Mouse (Mus musculus) kidney, postnatal 36 days (tissue): ENCODE results near the gene Arhgap21.
"Not testable (repeated sequence)": the region's sequence is repeated elsewhere in the genome, so short reads cannot be mapped to it uniquely, and the experiment has no call there.

Experiments used
- DNase-seq, 2 experiments: peaks; one replicate each; pipeline ENCODE4 v3.0.0; 2021 to 2022; ENCODE audit warnings: mixed read lengths in 2 of 2

Arhgap21 gene

DNA sequence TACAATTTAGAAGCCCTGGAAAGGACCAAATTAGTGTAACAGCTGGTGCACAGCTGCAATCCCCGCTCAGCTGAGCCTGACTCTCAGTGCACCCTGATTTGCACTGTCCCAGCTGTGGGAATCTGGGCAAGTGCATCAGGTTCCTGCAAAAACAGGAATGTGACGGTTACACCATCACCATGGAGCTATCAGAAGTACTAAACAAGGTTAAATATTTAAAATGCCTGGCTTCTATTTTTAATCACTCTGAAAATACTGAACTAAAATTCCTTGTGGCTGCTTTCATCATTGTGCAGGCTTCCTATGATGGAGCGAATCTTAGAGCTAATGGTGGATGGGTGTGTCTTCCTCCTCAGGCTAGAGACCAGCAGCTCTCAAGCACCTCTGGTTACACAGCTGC is 29.3 kb downstream of the Arhgap21 start:
- no peak for DNase-seq

GRCm38 (mm10) chr2:20936609-20937221 is 32.0 kb downstream of the Arhgap21 start:
- DNase-seq: peak; percentile 18 to 29

GRCm38 (mm10) chr2:20934406-20934805 is 34.3 kb downstream of the Arhgap21 start:
- no peak for DNase-seq

DNA sequence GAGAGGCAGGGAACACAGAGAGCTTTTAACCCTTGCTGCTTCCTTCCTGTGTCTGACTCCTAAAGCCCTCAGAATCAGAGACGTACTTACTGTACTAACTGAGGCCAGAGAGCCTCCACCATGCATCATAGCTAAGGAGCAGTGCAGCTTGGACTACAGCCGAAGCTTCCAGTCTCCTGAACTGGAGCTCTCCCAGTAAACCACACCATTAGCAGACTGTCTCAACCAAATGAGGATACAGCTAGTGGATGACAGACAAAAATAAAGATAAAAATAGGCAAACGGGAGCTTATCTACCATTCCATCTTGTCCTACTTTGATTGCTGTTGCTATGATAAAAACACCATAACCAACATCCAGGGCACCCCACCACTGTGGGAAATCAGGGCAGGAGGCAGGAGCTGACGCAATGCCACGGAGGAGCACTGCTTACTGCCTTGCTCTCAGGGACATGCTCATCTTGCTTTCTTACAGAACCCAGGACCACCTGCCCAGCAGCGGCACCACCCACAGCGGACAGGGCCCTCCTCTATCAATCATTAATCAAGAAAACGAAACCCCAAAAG is 35.9 kb downstream of the Arhgap21 start:
- DNase-seq: no peak

DNA sequence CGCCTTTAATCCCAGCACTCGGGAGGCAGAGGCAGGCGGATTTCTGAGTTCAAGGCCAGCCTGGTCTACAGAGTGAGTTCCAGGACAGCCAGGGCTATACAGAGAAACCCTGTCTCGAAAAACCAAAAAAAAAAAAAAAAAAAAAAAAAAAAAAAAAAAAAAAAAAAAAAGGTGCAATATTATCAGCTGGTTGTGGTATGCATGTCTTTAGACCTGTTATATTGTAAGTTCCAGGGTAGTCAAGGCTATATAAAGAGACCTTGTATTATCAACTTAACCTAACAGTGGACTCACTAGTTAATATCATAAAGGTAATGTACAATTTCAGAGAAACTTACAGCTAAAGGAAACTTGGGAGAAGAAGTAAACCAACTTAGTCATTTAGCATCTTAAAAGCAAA is 36.9 kb downstream of the Arhgap21 start:
- DNase-seq: not testable (repeated sequence)

GRCm38 (mm10) chr2:20928454-20928853 is 40.2 kb downstream of the Arhgap21 start:
- DNase-seq: no peak

- no peak for DNase-seq
Measured at GRCm38 (mm10) chr2:20924938-20925337, 43.7 kb downstream of the Arhgap21 start.

- no peak for DNase-seq
Measured at GRCm38 (mm10) chr2:20922366-20922765, 46.3 kb downstream of the Arhgap21 start.

DNA sequence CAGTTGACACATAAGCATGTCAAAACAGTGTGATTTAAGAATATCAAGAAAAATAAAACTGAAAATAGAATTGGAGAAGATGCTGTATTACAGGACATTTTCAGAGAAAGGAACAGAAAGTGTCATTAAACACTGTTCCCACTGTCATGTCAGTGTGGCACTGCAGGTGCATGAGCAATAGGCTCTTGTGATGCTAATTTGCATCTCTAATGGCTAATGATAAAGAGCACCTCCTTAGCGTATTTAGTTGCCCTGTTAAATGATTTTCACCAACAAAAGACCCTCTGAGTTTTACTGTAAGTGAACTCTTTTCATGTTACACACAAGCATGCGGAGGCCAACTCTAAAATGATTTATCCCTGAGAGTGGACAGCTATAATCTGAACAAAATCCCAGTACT is 47.1 kb downstream of the Arhgap21 start:
- no peak for DNase-seq

DNA sequence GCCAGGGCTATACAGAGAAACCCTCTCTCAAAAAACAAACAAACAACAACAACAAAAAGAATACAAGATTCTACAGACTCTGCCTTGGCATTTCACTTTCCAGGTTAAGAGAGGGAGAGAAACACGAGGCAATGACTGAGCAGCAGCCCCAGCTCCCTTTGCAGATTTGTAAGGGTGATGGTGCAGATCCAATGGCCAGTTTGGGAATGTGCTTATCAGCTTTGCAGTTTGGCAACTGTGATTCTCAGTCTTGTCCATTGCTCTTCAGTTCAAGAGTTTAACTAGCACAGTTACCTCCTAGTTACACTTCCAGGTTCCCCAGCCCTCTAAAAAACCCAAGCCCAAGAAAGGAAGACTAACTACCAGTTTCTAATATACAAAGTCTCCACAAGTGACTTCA is 47.7 kb downstream of the Arhgap21 start:
- no peak for DNase-seq

DNA sequence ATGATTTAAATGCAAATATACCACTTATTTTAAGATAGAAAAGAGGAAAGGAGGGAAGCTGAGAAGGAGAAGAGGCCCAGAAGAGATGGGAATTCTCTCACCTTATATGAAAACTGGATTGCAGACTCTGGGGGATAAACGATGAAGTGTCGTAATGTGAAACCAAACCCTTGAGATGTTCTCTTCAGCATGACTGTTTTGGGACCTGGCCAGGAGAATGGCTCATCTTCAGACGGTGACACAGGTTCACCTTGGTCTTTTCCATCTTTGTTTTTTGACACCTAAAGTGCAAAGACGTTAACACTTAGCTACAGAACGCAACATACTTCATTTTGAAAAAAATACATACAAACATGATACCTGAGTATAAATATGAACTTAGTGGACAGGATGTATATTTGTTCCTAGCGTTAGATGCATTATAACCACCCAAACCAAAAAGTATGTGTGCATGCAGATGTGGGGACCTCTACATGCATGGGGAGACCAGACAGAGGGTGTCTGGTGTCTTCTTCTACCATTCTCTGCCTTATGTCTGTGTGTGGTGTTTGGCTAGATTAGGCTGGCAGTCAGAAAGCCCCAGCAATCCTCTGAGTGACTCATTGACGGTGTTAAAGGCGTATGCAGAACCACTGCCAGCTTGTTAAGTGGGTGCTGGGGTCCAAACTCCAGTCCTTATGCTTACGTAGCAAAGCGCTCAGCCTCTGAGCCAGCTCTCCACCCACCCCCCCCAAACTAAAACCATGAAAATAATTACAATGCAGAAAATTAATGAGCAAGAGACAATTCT is 54.0 kb downstream of the Arhgap21 start:
- peak; percentile 36 to 40 for DNase-seq

DNA sequence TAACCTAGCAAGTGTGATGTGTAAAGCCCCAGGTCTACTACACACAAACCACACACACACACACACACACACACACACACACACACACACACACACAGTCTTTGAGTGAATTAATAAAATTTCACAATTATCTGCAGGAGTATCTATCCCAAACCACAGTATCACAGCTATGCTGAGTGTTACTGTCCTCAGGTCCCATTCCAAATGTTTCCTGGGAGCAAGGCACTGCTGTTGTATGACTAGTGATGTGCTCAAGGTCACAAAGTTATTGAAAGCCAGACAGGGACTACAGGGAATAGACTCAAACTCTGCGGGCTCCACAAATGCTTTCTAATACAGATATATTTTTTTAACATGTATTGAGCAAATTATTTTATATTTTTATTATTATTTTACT is 55.7 kb downstream of the Arhgap21 start:
- DNase-seq: no peak

DNA sequence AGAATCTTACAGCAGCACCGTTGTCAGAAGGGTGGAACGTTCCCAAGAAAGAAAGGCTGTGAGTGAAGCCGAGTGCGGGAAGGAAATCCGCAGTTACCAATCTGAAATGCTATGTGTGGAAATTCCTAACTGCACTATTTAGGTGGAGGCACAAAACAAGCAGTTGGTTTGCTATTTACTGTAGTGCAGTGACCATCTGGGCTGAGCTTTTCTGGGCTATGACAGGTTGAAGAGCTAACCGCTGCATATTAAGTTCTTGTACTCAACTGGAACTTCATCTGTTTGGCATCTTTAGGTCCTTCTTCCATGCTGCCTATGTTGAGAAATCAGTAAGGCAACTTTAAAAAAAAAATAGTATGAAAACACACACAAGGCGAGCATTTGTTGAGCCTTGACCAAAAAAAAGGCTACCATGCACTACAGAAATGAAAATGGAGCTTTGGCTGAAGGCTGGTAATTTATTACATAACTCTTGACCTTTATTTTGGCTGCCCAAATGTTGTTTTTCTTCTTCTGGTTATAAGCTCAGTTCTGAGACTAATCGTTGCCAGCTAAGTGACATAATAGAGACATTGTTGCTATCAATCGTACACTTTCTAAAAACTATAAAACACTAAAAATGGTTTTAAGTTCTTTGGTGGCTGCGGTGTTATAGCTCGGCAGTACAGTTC is 56.2 kb downstream of the Arhgap21 start:
- peak in 1 of 2 experiments; percentile 26 for DNase-seq

DNA sequence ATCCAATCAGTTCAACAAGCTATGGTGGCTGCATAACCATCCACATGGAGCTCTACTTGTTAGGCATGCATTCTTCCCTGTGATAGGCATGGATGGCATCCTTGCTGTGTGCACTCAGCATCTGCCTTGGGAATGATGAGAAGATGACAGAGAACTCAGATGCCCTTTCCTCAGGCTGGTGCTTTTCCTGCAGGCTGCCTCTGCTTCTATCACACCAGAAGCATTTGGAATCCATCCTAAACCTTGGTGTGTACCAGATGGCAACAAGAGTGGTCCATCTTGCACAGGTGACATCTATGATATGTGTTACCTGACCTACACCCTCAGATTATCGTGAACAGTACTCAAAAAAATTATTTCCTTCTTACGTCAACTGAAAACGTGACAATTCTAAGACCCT is 58.2 kb downstream of the Arhgap21 start:
- no peak for DNase-seq

DNA sequence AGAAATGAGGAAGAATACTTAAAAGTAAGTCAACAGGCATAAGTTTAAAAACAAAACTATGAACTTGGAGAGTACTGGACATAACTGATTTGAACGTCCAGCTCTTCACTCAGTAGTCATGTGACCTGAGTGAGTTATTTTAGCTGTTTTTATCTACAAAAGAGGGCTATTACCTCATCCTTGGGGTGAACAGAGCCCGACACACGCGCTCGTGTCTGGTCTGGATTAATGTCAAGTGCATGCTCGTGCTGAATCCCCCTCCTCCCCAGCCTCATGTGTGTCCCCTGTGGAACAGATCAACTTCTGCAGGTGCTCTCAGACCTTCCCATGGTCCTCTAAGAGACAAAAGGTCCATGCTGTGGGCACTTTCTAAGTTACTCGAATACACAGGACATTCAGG is 59.3 kb downstream of the Arhgap21 start:
- no peak for DNase-seq

GRCm38 (mm10) chr2:20907291-20907690 is 61.4 kb downstream of the Arhgap21 start:
- DNase-seq: no peak

DNA sequence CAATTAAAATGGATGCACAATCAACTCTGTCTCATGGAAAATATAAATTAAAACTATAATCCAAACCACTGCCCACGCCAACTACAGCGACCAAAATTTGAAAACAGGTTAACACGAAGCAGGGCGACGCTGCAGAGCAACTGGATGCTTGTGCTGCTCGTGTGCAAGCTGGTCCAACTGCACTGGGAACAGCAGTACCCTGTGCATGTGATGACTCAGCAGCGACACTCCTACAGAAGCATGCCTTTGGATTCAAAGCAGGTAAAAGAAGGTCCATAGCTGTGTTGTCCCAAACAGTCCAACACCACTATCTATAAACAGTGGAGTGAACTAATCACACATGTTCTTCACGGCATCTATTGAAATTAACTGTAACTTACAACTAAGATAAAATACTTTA is 63.3 kb downstream of the Arhgap21 start:
- no peak for DNase-seq

DNA sequence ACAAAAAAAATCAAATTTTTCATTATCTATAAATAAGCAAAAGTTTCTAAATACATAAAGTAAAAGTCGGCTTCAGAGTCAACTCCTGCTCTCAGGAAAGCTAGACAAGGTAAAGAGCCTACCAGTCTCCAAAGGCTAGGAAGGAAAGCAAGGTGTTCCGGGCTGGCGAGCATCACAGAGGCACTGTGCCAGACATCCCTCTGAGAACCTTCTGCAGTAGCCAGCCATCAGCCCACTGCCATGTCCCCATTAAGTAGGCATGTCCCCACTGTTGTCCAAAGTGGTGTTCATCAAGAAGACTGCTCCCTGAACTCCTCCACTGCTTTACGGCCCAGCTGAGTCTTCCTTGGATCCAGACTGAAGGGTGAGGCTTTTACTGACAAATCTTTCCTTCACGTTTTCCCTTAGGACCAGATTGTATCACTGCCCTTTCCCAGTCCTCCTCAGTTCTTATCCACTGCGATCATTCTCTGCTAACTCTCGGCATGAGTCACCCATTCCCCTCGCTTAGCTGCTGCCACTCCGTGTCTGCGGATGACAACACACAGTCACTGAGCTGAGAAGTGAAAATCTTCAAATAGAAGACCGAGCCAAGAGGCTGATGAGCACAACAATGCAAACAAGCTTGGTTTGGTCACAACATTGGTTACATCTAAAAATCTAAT is 65.6 kb downstream of the Arhgap21 start:
- peak in 1 of 2 experiments; percentile 29 for DNase-seq

DNA sequence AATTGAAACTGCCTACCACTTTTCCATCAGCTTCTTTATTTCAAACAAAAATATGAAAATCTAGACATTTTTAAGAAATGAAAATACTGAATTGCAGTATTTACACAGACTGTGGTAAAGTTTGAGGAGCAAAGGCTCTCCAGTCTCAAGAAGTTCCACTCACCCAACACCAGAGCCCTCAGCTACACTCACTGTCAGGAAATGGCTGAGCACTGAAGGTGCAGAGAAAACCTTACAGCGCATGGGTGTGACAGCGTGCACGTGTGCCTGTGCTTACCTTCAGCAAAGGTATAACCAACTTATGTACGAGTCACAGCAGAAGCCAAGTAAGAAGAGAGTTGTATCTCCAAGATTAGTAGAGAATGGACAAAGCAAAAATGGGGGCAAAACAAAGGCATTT is 66.8 kb downstream of the Arhgap21 start:
- DNase-seq: no peak

DNA sequence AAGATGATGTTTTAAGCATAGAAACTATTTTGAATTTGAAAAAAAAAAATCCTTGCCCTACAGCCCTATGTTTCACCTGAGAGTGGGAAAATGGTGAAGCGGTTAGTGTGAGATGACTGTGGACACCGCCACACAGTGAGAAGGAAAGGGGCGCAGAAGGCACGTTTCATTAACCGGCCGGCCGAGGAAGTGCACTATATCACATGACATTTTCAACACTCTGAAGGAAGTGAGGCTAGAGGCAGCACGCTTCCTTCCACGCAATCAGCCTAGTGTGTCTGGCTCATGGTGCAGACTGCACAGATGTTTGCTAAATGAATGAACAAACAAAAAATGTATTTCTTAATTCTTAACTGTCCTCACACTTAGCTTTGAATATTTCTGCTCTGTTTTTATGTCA is 69.4 kb downstream of the Arhgap21 start:
- DNase-seq: peak in 1 of 2 experiments; percentile 19

DNA sequence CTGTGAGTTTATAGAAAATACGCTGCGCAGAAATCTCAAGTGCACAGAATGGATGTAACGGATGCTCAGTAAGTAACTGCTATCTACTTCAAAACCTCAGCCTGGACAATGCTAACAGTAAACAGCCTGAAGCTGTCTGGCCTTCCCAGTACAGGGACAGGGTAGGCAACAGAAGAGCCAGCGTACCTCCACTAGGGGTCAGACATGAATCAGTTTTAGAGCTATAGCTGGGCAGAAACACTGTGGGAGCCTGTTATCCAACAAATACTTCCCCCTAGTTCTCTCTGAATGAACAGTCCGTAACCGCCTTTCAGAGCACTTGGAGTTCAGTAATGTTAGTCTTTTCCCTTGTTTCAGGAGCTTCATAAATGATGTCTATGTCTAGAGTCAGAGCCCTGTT is 70.0 kb downstream of the Arhgap21 start:
- DNase-seq: peak; percentile 81 to 82

DNA sequence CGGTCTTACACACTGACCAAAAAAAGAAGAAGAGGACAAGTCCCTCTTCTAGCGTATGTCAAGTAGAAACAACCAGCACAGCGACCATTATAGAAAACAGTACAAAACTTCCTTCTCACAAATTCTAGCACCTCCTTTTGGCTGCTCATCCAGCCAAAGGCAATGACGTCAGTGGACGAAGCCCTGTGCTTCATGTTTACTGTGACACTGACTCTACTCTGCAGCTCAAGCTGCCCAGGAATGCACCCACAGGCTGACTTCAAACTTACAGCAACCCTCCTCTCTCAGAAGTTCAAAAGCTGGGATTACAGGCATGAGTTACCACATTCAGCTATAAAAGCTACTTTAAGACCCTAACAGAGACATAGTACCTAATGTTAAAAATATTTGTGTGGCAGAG is 72.2 kb downstream of the Arhgap21 start:
- DNase-seq: no peak

DNA sequence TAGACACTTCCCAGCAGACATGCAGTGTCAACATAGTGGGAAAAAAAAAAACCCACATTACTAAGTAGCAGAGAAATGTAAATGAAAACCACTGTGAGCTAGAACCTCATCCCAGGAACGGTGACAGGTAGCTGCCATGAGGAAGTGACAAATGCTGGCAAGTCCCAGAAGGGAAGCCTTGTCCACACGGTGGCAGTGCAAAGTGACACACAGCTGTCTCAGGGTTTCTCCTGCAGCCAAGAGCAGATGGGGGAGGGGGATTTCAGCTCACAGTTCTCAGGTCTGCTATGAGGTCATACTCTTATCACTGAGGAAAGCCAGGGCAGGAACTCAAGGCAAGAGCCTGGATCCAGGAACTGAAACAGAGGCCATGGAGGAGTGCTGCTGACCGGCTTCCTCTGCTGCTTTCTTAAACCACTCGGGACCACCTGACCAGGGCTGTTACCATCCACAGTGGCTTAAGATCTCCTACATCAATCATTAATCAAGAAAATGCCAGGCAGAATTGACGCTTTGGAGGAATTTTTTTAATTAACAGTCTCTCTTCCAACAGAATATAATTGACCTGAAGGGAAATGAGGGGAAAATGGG is 74.5 kb downstream of the Arhgap21 start:
- DNase-seq: peak; percentile 33 to 63
